Mouse (Mus musculus) heart, adult 11 months (tissue): ENCODE measurements at regions not wholly inside any gene's neighbourhood (a gene's known extent, or its start where the extent isn't known, plus 50 kb on each side); places are given as distances from the start of the nearest gene placed in this dataset.

Source experiments
- DNase-seq: peaks from one replicate; pipeline ENCODE4 v3.0.0; 2022

DNA sequence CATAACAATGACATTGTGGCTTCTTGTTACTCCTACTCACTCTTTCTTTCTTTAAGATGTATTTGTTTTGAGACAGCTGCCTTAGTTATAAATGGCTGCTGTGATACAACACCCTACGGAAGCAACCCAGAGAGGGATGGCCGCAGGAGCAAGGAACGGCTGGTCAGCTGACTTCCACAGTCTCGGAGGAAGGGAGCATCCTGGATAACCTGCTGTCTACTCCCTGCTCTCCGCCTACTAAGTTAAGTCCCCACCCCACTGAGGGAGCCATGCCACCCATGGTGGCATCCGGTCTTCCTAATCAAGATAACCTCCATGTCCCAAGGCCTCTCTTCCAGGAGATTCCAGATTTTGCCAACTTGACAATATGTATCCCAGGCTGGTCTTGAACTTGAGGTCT, 114.9 kb downstream of the Sox2 start:
- no peak for DNase-seq

GRCm38 (mm10) chr3:34769818-34770217, 119.6 kb downstream of the Sox2 start:
- DNase-seq, result no peak

DNA sequence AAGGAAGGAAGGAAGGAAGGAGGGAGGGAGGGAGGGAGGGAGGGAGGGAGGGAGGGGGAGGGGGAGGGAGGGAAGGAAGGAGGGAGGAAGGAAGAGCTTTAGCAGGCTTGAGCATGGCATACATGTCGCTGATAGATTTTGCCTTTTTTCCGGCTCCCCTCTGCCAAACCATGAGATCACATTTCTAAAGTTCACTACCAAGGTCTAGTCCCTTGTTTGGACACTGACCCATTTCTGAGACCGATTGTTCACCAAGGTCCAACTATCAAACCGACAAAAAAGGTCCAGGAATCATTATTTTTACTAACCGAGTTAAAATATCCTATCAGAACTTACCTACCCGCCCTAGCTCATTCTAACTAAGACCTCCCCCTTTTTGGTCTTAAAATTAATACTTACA, 120.1 kb downstream of the Sox2 start:
- DNase-seq, result no peak

- DNase-seq, result no peak
These were observed 121.8 kb downstream of the Sox2 start for GRCm38 (mm10) chr3:34772035-34772434.

- DNase-seq, result no peak
These were observed 123.6 kb downstream of the Sox2 start for GRCm38 (mm10) chr3:34773678-34774425.

- DNase-seq, result no peak
These were observed 131.6 kb downstream of the Sox2 start for GRCm38 (mm10) chr3:34781770-34782169.

GRCm38 (mm10) chr3:34783398-34783797, 133.2 kb downstream of the Sox2 start:
- peak; percentile 87 for DNase-seq

DNA sequence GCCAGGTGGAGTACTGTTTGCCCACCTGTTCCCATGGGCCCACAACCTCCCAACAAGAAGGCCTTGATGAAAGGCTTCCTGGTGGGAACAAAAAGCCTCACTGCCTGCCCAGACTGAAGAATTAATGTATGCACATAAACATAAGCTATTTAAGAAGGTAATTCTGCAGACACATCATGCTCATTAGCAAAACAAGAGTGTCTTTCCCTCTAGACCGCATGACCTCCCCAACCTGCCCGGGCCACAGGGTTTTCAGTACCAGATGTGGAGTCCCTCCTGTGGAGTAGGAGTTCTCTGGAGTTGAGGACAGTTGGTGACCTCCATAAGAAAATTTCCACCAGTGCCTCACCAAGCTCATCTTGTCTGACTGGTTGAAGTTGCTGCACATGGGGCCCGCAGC, 137.0 kb downstream of the Sox2 start:
- no peak for DNase-seq

DNA sequence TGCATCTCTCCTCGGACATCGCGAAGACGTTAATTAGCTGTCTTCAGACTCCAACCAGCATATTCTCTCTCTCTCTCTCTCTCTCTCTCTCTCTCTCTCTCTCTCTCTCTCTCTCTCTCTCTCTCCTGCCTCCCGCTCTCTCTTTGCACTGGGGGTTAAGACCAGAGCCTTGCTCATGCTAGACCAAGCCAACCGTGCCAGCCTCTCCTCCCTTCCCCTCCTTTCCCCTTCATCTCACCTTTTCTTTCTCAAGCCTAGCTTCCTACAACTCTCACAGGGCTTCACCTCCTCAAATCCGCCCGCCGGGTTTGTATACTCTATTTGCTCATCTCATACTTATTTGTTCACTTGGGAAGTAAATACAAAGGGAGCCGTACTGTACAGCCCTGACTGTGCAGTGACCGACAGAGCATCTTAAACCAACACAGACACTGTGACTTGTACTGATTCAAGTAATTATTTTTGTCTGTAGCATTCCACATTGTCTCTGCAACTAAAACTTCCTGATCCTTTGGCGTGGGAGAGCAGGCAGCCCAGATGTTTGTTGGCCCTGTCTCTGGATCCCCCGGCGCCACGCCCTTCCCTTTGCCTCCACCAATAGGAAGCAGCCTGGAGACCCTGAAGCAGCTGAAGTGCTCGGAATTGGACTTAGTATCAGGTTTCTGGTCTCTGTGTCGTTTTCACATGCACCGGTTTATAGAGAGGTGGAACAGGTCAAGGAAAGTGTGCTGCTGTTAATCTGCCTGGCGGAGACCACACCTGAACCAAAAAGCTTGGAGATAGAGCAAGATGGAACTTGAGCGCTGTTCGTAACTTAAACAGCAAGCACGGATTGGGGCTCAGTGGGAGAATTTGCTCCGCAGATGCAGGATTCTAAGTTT, 145.1 kb downstream of the Sox2 start:
- DNase-seq, result peak; percentile 82

DNA sequence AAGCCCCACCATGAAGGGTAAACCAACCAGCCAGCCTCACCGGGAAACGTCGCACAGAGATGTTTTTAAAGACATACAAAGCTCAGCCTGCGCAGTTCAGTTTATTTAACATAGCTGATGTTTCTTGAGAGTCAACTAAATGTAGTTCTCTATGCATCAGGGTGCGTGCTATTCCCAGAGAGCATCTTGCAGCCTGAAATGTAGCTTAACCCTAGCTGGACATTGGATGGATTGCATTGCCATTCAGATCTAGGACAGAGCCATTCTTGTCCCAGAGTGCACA, 145.7 kb downstream of the Sox2 start:
- no peak for DNase-seq

GRCm38 (mm10) chr3:34808833-34809232, 158.6 kb downstream of the Sox2 start:
- peak; percentile 56 for DNase-seq

- DNase-seq, result no peak
These were observed 161.5 kb downstream of the Sox2 start for GRCm38 (mm10) chr3:34811753-34812152.

DNA sequence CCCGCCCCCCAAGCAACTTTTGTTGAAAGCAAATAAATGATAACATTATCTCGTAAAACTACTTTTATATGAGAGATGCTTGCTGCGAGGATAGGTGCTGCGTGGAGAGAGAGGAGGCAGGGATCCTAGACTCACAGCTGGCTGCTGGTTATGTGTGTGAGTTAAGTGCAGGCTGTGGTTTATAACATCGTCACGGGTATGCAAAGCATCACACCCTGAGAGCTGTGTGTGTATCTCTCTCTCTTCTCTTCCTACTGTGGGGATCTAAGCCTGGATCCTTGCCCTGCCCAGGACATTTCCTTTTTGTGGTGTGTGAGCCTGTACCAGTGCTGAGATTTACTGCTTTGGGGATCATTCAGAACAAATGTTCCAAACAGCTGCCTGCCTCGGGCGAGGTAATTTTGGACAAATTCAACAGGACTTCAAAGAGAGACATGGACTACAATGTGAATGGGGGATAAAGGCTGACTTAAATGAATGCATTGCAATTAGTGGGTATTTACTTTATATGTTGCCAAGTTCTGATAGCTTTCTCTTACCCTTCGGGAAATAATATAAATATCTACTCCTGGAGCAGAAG, 162.9 kb downstream of the Sox2 start:
- peak; percentile 56 for DNase-seq

DNA sequence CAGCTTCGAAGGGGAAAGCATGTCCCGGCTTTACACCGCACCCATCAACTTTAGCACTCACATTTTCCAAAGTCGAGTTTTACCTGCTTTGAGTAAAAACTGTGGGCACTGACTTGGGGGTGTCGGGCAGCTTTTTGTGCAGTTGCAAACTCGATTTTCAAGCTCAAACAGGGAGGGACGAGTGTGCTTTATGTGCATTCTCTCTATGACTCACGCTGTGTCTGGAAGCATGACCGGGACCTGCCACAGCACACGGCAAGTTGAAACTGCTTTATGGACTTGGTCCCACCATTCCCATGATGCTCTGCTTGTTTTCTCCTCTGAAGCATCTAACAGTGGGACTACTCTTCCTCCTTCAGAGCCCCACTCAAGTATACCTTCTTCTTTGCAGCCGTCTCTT, 174.8 kb downstream of the Sox2 start:
- peak; percentile 58 for DNase-seq

GRCm38 (mm10) chr3:34826396-34826795, 176.2 kb downstream of the Sox2 start:
- no peak for DNase-seq

- DNase-seq, result peak; percentile 28
These were observed 178.4 kb downstream of the Sox2 start for GRCm38 (mm10) chr3:34828453-34829206.

- DNase-seq, result no peak
These were observed 186.6 kb downstream of the Sox2 start for GRCm38 (mm10) chr3:34836741-34837267.

GRCm38 (mm10) chr3:34837644-34838332, 187.6 kb downstream of the Sox2 start:
- DNase-seq, result peak; percentile 27

DNA sequence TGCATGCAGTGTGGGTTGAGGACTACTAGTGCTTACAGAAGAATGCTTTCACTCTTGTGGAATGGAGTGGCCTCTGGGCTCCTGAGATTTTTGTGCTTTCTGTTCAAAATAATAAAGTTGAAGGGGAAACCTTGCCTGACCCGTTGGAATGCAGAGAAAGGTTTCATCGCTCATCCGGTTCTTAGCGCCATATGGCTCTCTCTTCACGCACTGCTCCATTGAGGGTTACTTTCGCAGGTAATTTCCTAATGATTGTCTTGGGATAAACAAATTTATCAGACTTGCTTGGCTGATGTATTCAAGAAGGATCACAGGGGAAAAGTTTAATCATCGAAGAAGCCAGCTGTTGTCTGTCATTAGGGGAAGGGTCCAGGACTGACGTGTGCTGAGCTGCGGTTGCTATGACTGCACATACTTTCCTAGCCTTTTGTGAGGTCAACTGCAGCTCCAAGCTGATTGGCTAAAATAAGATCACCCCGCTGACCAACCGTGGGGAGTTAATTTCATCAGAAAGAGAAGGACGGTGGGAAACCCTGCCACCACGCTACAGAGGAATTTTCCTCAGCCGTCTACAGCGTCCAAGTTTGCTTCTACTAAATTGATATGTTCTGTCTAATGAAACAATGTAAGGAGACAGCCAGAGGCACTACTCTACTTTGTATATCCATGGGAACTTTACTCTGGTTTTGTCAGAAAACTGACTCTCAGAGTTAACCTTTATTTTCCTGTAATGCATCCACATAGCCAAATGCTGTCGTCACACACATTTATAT, 210.9 kb downstream of the Sox2 start:
- DNase-seq, result peak; percentile 45

GRCm38 (mm10) chr3:34868698-34869409, 218.6 kb downstream of the Sox2 start:
- no peak for DNase-seq

- DNase-seq, result no peak
These were observed 219.7 kb downstream of the Sox2 start for GRCm38 (mm10) chr3:34869911-34870310.
